Mouse (Mus musculus) liver, embryonic 14.5 days (tissue): ENCODE data around the gene Arhgap44. TPM values are rescaled to one million over a fixed set of nuclear protein-coding genes. Genes with fewer than 3 reads are reported as not detected.

ENCODE experiments used
- ATAC-seq: fragments of 200-750 bp; cut with Nextera tagmentation; 2 replicates; pipeline ENCODE4 v1.8.0; 2017; ENCODE audit warnings: moderate number of reproducible peaks, mild to moderate bottlenecking, moderate library complexity; ENCODE audit not compliant: insufficient read depth
- DNase-seq, 3 experiments: peaks; one replicate each; pipeline ENCODE4 v3.0.0-alpha.2; 2012 to 2013; ENCODE audit warnings: low read depth in 3 of 3, low spot score in 3 of 3
- H3K27ac ChIP-seq: fragments of 300-500 bp; sonication (generic); 2 replicates; pipeline ENCODE4 v1.5.1; 2014; ENCODE audit warnings: moderate library complexity, mild to moderate bottlenecking, control low read depth, inconsistent platforms
- H3K27me3 ChIP-seq: fragments of 300-500 bp; sonication (generic); 2 replicates; pipeline ENCODE4 v1.6.1; 2014; ENCODE audit warnings: mild to moderate bottlenecking, low read length, moderate library complexity; ENCODE audit not compliant: control insufficient read depth, insufficient read depth
- H3K36me3 ChIP-seq: fragments of 300-500 bp; sonication (generic); replicated peaks from 2 replicates; pipeline ENCODE4 v1.6.1; 2014; ENCODE audit warnings: low read depth; ENCODE audit not compliant: control insufficient read depth, insufficient read depth
- H3K4me1 ChIP-seq, 2 experiments: fragments of 200-500 bp in 1 of 2; fragments of 300-500 bp in 1 of 2; sonication (generic) in 1 of 2; replicated peaks; 2 replicates each; pipeline ENCODE4 v1.6.1; 2012 to 2014; ENCODE audit warnings: antibody characterized with exemption in 1 of 2, inconsistent platforms in 1 of 2, low read length in 1 of 2; ENCODE audit not compliant: control insufficient read depth in 2 of 2, insufficient read depth in 2 of 2
- H3K4me2 ChIP-seq: fragments of 300-500 bp; sonication (generic); 2 replicates; pipeline ENCODE4 v1.6.1; 2014; ENCODE audit warnings: low read depth, mild to moderate bottlenecking, control low read depth, moderate library complexity
- H3K4me3 ChIP-seq, 2 experiments: fragments of 200-500 bp in 1 of 2; fragments of 300-500 bp in 1 of 2; sonication (generic) in 1 of 2; 2 replicates each; pipeline ENCODE4 v1.5.1; 2012 to 2014; ENCODE audit warnings: low read depth in 2 of 2, low read length in 2 of 2, mild to moderate bottlenecking in 2 of 2, control low read depth in 1 of 2, inconsistent platforms in 1 of 2, moderate library complexity in 1 of 2; ENCODE audit not compliant: insufficient read depth in 1 of 2
- H3K9ac ChIP-seq: fragments of 300-500 bp; sonication (generic); replicated peaks from 2 replicates; pipeline ENCODE4 v1.6.1; 2014; ENCODE audit warnings: mild to moderate bottlenecking, control low read depth, moderate library complexity
- H3K9me3 ChIP-seq: fragments of 300-500 bp; sonication (generic); 2 replicates; pipeline ENCODE4 v1.6.1; 2016; ENCODE audit warnings: low read length, mixed read lengths; ENCODE audit not compliant: control insufficient read depth
- CTCF ChIP-seq: IDR thresholded peaks from 2 replicates; pipeline ENCODE4 v1.5.1; 2016; ENCODE audit warnings: antibody characterized with exemption, low read depth, control low read depth
- EP300 ChIP-seq: IDR thresholded peaks from 2 replicates; pipeline ENCODE4 v1.6.1; 2016; ENCODE audit warnings: antibody characterized with exemption, low read depth
- WGBS: fragments of 180-500 bp; shearing (Covaris S2); extraction: QIAGEN DNeasy Blood & Tissue Kit; methylation state at CpG from one replicate; pipeline ENCODE4 v1.1.7; 2014; ENCODE audit not compliant: insufficient replicate concordance; 5-methylcytosine and 5-hydroxymethylcytosine counted together
- polyA plus RNA-seq, 2 experiments: library from polyadenylated mRNA; depleted of rRNA in 1 of 2; stranded (reverse) in 1 of 2; unstranded in 1 of 2; fragments of >200 nt; fragmentation: Nextera tagmentation in 1 of 2; extraction: Ambion mirVana in 1 of 2; gene quantifications; 2 replicates each; pipeline versions ENCODE4 v1.2.1 to v1.2.3; 2012 to 2014

Gene Arhgap44
- polyA plus RNA-seq, 2 experiments = 0.44 to 0.55 TPM

DNA sequence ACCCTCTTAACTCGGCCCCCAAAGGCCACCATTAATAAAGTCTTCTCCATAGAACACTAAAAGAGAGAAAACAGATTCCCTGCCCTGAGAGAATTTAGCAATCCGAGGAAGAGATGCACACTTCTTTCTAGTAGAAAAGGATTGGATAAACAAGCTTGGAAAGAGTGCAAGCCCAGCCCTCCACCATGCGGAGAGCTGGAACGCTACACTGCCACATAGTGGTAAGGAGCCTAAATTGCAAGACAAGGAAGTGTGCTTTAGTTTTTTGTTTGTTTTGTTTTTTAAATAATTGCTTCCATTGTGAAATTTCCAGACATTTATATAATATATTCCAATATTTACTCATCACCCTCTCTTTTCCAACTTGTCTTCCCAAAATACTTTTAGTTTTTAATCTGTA is 33.7 kb downstream of the Arhgap44 start:
- H3K4me2 ChIP-seq = no peak overlapping the region
- WGBS = 59% methylated on average over 4 of the region's 4 CpGs

GRCm38 (mm10) chr11:65128666-65129065 is 34.1 kb downstream of the Arhgap44 start:
- 56% methylated on average over 4 of the region's 4 CpGs for WGBS

More for the DNA sequence above, 33.7 kb downstream of the Arhgap44 start:
- DNase-seq (no peak), ATAC-seq (no peak)
- TF ChIP-seq EP300 (no peak), CTCF (peak; percentile 39)
- Histone ChIP-seq H3K4me3 (no peak overlapping the region), H3K36me3 (no peaks in the 10 kb centered on the region), H3K9ac (no peak overlapping the region), H3K9me3 (no peaks in the 10 kb centered on the region), H3K4me1 (no peaks in the 10 kb centered on the region), H3K27ac (no peak overlapping the region), H3K27me3 (no peaks in the 10 kb centered on the region; the same call in 1 of the 2 replicates)

GRCm38 (mm10) chr11:65126566-65126965 is 36.2 kb downstream of the Arhgap44 start:
- no peaks in the 10 kb centered on the region for H3K9me3 ChIP-seq
- H3K4me3 ChIP-seq = no peak overlapping the region
- no peak for ATAC-seq
- H3K4me1 ChIP-seq = no peaks in the 10 kb centered on the region
- no peaks in the 10 kb centered on the region for H3K36me3 ChIP-seq
- WGBS = 60% methylated on average over 9 of the region's 9 CpGs
- no peak overlapping the region for H3K9ac ChIP-seq
- no peak overlapping the region for H3K4me2 ChIP-seq
- TF ChIP-seq EP300 = no peak
- TF ChIP-seq CTCF = no peak
- no peak overlapping the region for H3K27ac ChIP-seq
- no peak for DNase-seq
- H3K27me3 ChIP-seq = no peaks in the 10 kb centered on the region; the same call in 1 of the 2 replicates

More at GRCm38 (mm10) chr11:65128666-65129065, 34.1 kb downstream of the Arhgap44 start:
- no peak for ATAC-seq
- Histone ChIP-seq H3K9ac (no peak overlapping the region), H3K9me3 (no peaks in the 10 kb centered on the region), H3K36me3 (no peaks in the 10 kb centered on the region), H3K27me3 (no peaks in the 10 kb centered on the region; the same call in 1 of the 2 replicates), H3K4me3 (no peak overlapping the region), H3K4me2 (no peak overlapping the region), H3K4me1 (no peaks in the 10 kb centered on the region), H3K27ac (no peak overlapping the region)
- no peak for TF ChIP-seq CTCF
- TF ChIP-seq EP300 = no peak
- DNase-seq = no peak

DNA sequence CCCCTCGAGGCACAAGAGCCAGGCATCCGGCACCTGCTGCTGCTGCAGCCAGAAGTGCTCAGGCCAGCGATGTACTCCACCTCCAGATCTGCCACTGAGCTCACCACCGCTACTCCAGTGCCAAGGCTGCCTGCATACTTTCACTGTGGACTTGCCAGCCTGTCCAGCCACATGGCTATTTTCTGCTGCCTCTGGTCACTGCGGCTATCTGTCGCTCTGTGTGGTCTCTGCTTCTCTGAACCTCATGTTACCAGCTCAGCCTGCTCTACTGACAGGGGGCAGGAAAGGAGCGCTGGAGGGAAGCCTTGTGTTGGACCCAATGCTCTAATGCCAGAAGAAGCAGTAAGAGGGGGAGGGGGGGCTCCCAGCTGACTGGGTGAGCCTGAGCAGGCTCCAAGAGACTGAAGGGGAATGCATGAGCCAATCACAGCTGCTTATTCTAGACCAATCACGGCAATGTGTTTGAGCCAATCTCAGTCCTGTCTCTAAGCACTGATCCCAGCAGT is 37.8 kb downstream of the Arhgap44 start:
- Histone ChIP-seq H3K4me3 (no peak overlapping the region), H3K9me3 (no peaks in the 10 kb centered on the region), H3K36me3 (no peaks in the 10 kb centered on the region), H3K27me3 (no peaks in the 10 kb centered on the region), H3K4me1 (no peaks in the 10 kb centered on the region), H3K27ac (no peak overlapping the region), H3K4me2 (no peak overlapping the region), H3K9ac (no peak overlapping the region)
- WGBS = 58% methylated on average over 8 of the region's 8 CpGs
- no peak for TF ChIP-seq CTCF
- TF ChIP-seq EP300 = no peak
- no peak for DNase-seq
- ATAC-seq = no peak

- WGBS = 54% methylated on average over 4 of the region's 4 CpGs
- no peak overlapping the region for H3K27ac ChIP-seq
- ATAC-seq (no peak), DNase-seq (no peak)
- TF ChIP-seq CTCF (no peak), EP300 (no peak)
- H3K36me3 ChIP-seq = no peaks in the 10 kb centered on the region
- no peak overlapping the region for H3K9ac ChIP-seq
- H3K4me1 ChIP-seq = no peaks in the 10 kb centered on the region
- no peak overlapping the region for H3K4me3 ChIP-seq
- H3K4me2 ChIP-seq = no peak overlapping the region
- H3K9me3 ChIP-seq = no peaks in the 10 kb centered on the region
- H3K27me3 ChIP-seq = no peaks in the 10 kb centered on the region
Measured at GRCm38 (mm10) chr11:65120276-65120675, 42.5 kb downstream of the Arhgap44 start.
